Mouse (Mus musculus) heart, embryonic 10.5 days (tissue): ENCODE measurements around the gene Fam32a. TPM values are rescaled to one million over a fixed set of nuclear protein-coding genes. Genes with fewer than 3 reads are reported as not detected.

Experiments used
- DNase-seq: peaks from one replicate; pipeline ENCODE4 v3.0.0-alpha.2; 2017; ENCODE audit warnings: low spot score
- H3K27ac ChIP-seq: fragments of 300-500 bp; sonication (generic); 2 replicates; pipeline ENCODE4 v1.5.1; 2016; ENCODE audit warnings: mild to moderate bottlenecking
- H3K27me3 ChIP-seq: fragments of 300-500 bp; sonication (generic); 2 replicates; pipeline ENCODE4 v1.6.1; 2016; ENCODE audit warnings: mild to moderate bottlenecking; ENCODE audit not compliant: poor library complexity, insufficient read depth, severe bottlenecking
- H3K36me3 ChIP-seq: fragments of 300-500 bp; sonication (generic); 2 replicates; pipeline ENCODE4 v1.6.1; 2016; ENCODE audit warnings: mild to moderate bottlenecking, moderate library complexity
- H3K4me1 ChIP-seq: fragments of 300-500 bp; sonication (generic); 2 replicates; pipeline ENCODE4 v1.6.1; 2016; ENCODE audit warnings: mild to moderate bottlenecking
- H3K4me3 ChIP-seq: fragments of 300-500 bp; sonication (generic); 2 replicates; pipeline ENCODE4 v1.5.1; 2016; ENCODE audit warnings: mild to moderate bottlenecking, moderate library complexity
- H3K9me3 ChIP-seq: fragments of 300-500 bp; sonication (generic); 2 replicates; pipeline ENCODE4 v1.6.1; 2016; ENCODE audit warnings: mild to moderate bottlenecking, moderate library complexity
- WGBS: fragments of 180-500 bp; shearing (Covaris S2); methylation state at CpG from one replicate; pipeline ENCODE4 v1.1.7; 2016; 5-methylcytosine and 5-hydroxymethylcytosine counted together
- polyA plus RNA-seq: library from polyadenylated mRNA; unstranded; fragments of >200 nt; fragmentation: Nextera tagmentation; extraction: Ambion mirVana; gene quantifications from 2 replicates; pipeline ENCODE4 v1.2.1, GENCODE M21; 2016

Gene Fam32a
- 43.4 and 55.4 TPM in 2 replicates for polyA plus RNA-seq

GRCm38 (mm10) chr8:72219541-72220363, at the start of gene Fam32a:
Gene Fam32a, plus strand, starts transcription at chr8:72219730.
- H3K27me3 ChIP-seq, result peaks cover 12% of the 10 kb centered on the region; the same call in 1 of the 2 replicates
- peaks cover 35% of the 10 kb centered on the region for H3K36me3 ChIP-seq
- peaks cover 14% of the 10 kb centered on the region for H3K4me1 ChIP-seq
- WGBS, result 12% methylated on average over 39 of the region's 39 CpGs
- H3K9me3 ChIP-seq, result no peaks in the 10 kb centered on the region
- H3K27ac ChIP-seq, result peak within 1 kb of the TSS; percentile 91
- peak; percentile 97 for DNase-seq
- H3K4me3 ChIP-seq, result peak within 1 kb of the TSS; percentile 79

- WGBS, result 64% methylated on average over 5 of the region's 5 CpGs
- H3K36me3 ChIP-seq, result peaks cover 92% of the 10 kb centered on the region
- DNase-seq, result no peak
These were observed 42.1 kb upstream of the Fam32a start for GRCm38 (mm10) chr8:72177346-72177925.

GRCm38 (mm10) chr8:72183554-72184202, 35.9 kb upstream of the Fam32a start:
- H3K4me3 ChIP-seq, result no peak overlapping the region
- H3K36me3 ChIP-seq, result peaks cover 30% of the 10 kb centered on the region
- no peaks in the 10 kb centered on the region for H3K27me3 ChIP-seq
- WGBS, result 81% methylated on average over 2 of the region's 2 CpGs
- DNase-seq, result no peak
- no peaks in the 10 kb centered on the region for H3K9me3 ChIP-seq
- H3K4me1 ChIP-seq, result no peaks in the 10 kb centered on the region
- H3K27ac ChIP-seq, result no peak overlapping the region

More at GRCm38 (mm10) chr8:72177346-72177925, 42.1 kb upstream of the Fam32a start:
- Histone ChIP-seq H3K4me1 (no peaks in the 10 kb centered on the region), H3K4me3 (no peak overlapping the region), H3K27ac (no peak overlapping the region), H3K9me3 (no peaks in the 10 kb centered on the region), H3K27me3 (no peaks in the 10 kb centered on the region)

- 84% methylated on average over 2 of the region's 2 CpGs for WGBS
- Histone ChIP-seq H3K9me3 (no peaks in the 10 kb centered on the region), H3K4me1 (no peaks in the 10 kb centered on the region), H3K4me3 (no peak overlapping the region), H3K36me3 (no peaks in the 10 kb centered on the region), H3K27me3 (no peaks in the 10 kb centered on the region), H3K27ac (no peak overlapping the region)
- DNase-seq, result no peak
These were observed 31.7 kb upstream of the Fam32a start for GRCm38 (mm10) chr8:72187793-72188331.

GRCm38 (mm10) chr8:72189417-72190214, 29.9 kb upstream of the Fam32a start, which contains the start of gene Hsh2d:
Gene Hsh2d, plus strand, starts transcription at chr8:72189638.
- no peak within 1 kb of the TSS for H3K27ac ChIP-seq
- H3K36me3 ChIP-seq, result no peaks in the 10 kb centered on the region
- 71% methylated on average over 12 of the region's 12 CpGs for WGBS
- H3K27me3 ChIP-seq, result no peaks in the 10 kb centered on the region
- H3K4me1 ChIP-seq, result no peaks in the 10 kb centered on the region
- DNase-seq, result no peak
- H3K9me3 ChIP-seq, result no peaks in the 10 kb centered on the region
- no peak within 1 kb of the TSS for H3K4me3 ChIP-seq

- Histone ChIP-seq H3K27me3 (no peaks in the 10 kb centered on the region), H3K4me1 (no peaks in the 10 kb centered on the region), H3K4me3 (no peak overlapping the region), H3K27ac (no peak overlapping the region), H3K36me3 (no peaks in the 10 kb centered on the region), H3K9me3 (no peaks in the 10 kb centered on the region)
- DNase-seq, result no peak
- 81% methylated on average over 2 of the region's 2 CpGs for WGBS
These were observed 29.4 kb upstream of the Fam32a start for GRCm38 (mm10) chr8:72190215-72190539.

- Histone ChIP-seq H3K4me1 (no peaks in the 10 kb centered on the region), H3K27me3 (no peaks in the 10 kb centered on the region), H3K4me3 (no peak overlapping the region), H3K36me3 (no peaks in the 10 kb centered on the region), H3K27ac (no peak overlapping the region), H3K9me3 (no peaks in the 10 kb centered on the region)
- DNase-seq, result no peak
These were observed 27.5 kb upstream of the Fam32a start for GRCm38 (mm10) chr8:72192065-72192464.

GRCm38 (mm10) chr8:72197997-72198396, 21.5 kb upstream of the Fam32a start:
- H3K4me1 ChIP-seq, result no peaks in the 10 kb centered on the region
- no peaks in the 10 kb centered on the region for H3K27me3 ChIP-seq
- DNase-seq, result no peak
- H3K36me3 ChIP-seq, result no peaks in the 10 kb centered on the region
- WGBS, result 49% methylated on average over 8 of the region's 8 CpGs
- H3K9me3 ChIP-seq, result peaks cover 11% of the 10 kb centered on the region
- H3K27ac ChIP-seq, result no peak overlapping the region
- H3K4me3 ChIP-seq, result no peak overlapping the region

GRCm38 (mm10) chr8:72208582-72208981, 10.9 kb upstream of the Fam32a start:
- Histone ChIP-seq H3K4me3 (no peak overlapping the region), H3K4me1 (no peaks in the 10 kb centered on the region), H3K36me3 (no peaks in the 10 kb centered on the region), H3K27me3 (no peaks in the 10 kb centered on the region), H3K27ac (no peak overlapping the region), H3K9me3 (peaks cover 7% of the 10 kb centered on the region; the same call in 1 of the 2 replicates)
- 59% methylated on average over 1 of the region's 1 CpGs for WGBS
- no peak for DNase-seq

GRCm38 (mm10) chr8:72210222-72210621, 9.3 kb upstream of the Fam32a start:
- 72% methylated on average over 4 of the region's 4 CpGs for WGBS
- H3K9me3 ChIP-seq, result no peaks in the 10 kb centered on the region
- H3K4me1 ChIP-seq, result no peaks in the 10 kb centered on the region
- no peak for DNase-seq
- no peaks in the 10 kb centered on the region for H3K36me3 ChIP-seq
- H3K4me3 ChIP-seq, result no peak overlapping the region
- H3K27me3 ChIP-seq, result no peaks in the 10 kb centered on the region
- no peak overlapping the region for H3K27ac ChIP-seq

- Histone ChIP-seq H3K27ac (no peak overlapping the region), H3K9me3 (no peaks in the 10 kb centered on the region), H3K4me3 (no peak overlapping the region), H3K36me3 (no peaks in the 10 kb centered on the region), H3K4me1 (no peaks in the 10 kb centered on the region), H3K27me3 (peaks cover under 1% of the 10 kb centered on the region; the same call in 1 of the 2 replicates)
- WGBS, result 58% methylated on average over 2 of the region's 2 CpGs
- DNase-seq, result no peak
These were observed 8.8 kb upstream of the Fam32a start for GRCm38 (mm10) chr8:72210710-72211109.

GRCm38 (mm10) chr8:72211846-72212245, 7.7 kb upstream of the Fam32a start:
- no peak overlapping the region for H3K27ac ChIP-seq
- H3K4me3 ChIP-seq, result no peak overlapping the region
- DNase-seq, result no peak
- no peaks in the 10 kb centered on the region for H3K36me3 ChIP-seq
- no peaks in the 10 kb centered on the region for H3K4me1 ChIP-seq
- 76% methylated on average over 1 of the region's 1 CpGs for WGBS
- H3K9me3 ChIP-seq, result no peaks in the 10 kb centered on the region
- peaks cover 11% of the 10 kb centered on the region; the same call in 1 of the 2 replicates for H3K27me3 ChIP-seq
